Mouse (Mus musculus) embryonic facial prominence, embryonic 15.5 days (tissue): ENCODE data around the gene Tgfb1i1. TPM values are rescaled to one million over a fixed set of nuclear protein-coding genes. Genes with fewer than 3 reads are reported as not detected.

ENCODE experiments used
- ATAC-seq: fragments of 200-750 bp; cut with Nextera tagmentation; 2 replicates; pipeline ENCODE4 v1.8.0; 2017; ENCODE audit warnings: low read depth, moderate TSS enrichment; ENCODE audit not compliant: insufficient number of reproducible peaks, low FRiP score, low TSS enrichment
- H3K27ac ChIP-seq: fragments of 300-500 bp; sonication (generic); replicated peaks from 2 replicates; pipeline ENCODE4 v1.5.1; 2015; ENCODE audit warnings: mild to moderate bottlenecking, inconsistent platforms
- H3K27me3 ChIP-seq: fragments of 300-500 bp; sonication (generic); 2 replicates; pipeline ENCODE4 v1.6.1; 2015; ENCODE audit warnings: inconsistent platforms
- H3K36me3 ChIP-seq: fragments of 300-500 bp; sonication (generic); 2 replicates; pipeline ENCODE4 v1.6.1; 2015; ENCODE audit warnings: mild to moderate bottlenecking, inconsistent platforms
- H3K4me1 ChIP-seq: fragments of 300-500 bp; sonication (generic); 2 replicates; pipeline ENCODE4 v1.6.1; 2015; ENCODE audit warnings: inconsistent platforms
- H3K4me2 ChIP-seq: fragments of 300-500 bp; sonication (generic); replicated peaks from 2 replicates; pipeline ENCODE4 v1.6.1; 2015; ENCODE audit warnings: mild to moderate bottlenecking, inconsistent platforms
- H3K4me3 ChIP-seq: fragments of 300-500 bp; sonication (generic); replicated peaks from 2 replicates; pipeline ENCODE4 v1.5.1; 2015; ENCODE audit warnings: mild to moderate bottlenecking, inconsistent platforms
- H3K9ac ChIP-seq: fragments of 300-500 bp; sonication (generic); 2 replicates; pipeline ENCODE4 v1.6.1; 2015; ENCODE audit warnings: inconsistent platforms
- H3K9me3 ChIP-seq: fragments of 300-500 bp; sonication (generic); replicated peaks from 2 replicates; pipeline ENCODE4 v1.6.1; 2016; ENCODE audit warnings: inconsistent platforms
- WGBS: fragments of 180-500 bp; shearing (Covaris S2); methylation state at CpG from one replicate; pipeline ENCODE4 v1.1.7; 2015; 5-methylcytosine and 5-hydroxymethylcytosine counted together
- polyA plus RNA-seq: library from polyadenylated mRNA; unstranded; fragments of >200 nt; fragmentation: Nextera tagmentation; extraction: Ambion mirVana; gene quantifications from 2 replicates; pipeline ENCODE4 v1.2.1, GENCODE M21; 2015

Gene Tgfb1i1
- polyA plus RNA-seq, 1 experiment from 2014 or later: 86.5 TPM

DNA sequence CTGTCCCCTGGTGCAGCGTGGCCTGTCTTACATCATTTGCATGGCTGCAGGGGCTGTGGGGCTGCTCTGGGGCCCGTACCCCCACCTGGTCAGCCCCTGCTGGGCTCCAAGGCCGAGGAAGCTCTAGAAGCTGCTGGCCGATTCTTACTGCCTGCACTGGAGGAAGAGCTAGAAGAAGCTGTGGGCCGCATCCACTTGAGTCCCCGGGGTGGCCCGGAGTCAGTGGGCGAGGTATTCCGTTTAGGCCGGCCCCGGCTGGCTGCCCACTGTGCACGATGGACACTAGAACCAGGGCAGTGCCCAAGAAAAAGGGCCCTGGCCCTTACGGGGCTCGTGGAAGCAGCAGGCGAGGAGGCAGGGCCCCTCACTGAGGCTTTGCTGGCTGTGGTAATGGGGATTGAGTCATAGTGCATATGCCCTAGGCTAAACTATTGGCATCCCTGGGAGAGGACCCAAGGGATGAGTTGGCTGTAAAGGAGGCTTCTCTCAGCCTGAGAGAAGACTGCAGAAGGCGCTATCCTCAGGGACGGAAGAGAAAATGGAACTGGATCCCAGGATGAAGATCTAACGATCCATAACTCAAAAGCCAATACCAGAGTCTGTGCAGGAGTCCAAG lies 2.1 kb upstream of the Tgfb1i1 start:
- Histone ChIP-seq H3K4me2 (no peak overlapping the region), H3K27ac (no peak overlapping the region), H3K36me3 (peaks cover 56% of the 10 kb centered on the region), H3K9ac (no peak overlapping the region), H3K9me3 (no peaks in the 10 kb centered on the region), H3K4me3 (no peak overlapping the region), H3K4me1 (peaks cover 29% of the 10 kb centered on the region), H3K27me3 (no peaks in the 10 kb centered on the region)
- ATAC-seq: no peak
- 85% methylated on average over 18 of the region's 18 CpGs for WGBS

DNA sequence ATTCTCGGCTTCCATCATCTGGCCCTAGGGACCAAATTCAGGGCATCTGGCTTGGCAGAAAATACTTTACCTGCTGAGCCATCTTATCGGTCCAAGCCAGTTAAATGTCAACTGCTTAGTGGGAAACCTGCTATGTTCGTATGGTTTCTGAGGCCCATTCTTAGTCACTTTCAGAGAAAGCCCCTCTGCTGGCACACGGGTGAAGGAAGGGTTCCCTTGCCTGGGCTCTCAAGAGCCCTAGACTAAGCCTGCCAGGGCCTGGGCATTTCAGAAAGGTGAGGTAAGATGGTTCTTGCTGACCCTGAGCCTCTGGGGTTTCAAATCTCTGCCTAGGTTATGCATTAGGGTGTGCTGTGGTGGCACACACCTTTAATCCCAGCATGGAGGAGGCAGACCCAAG lies 1.1 kb upstream of the Tgfb1i1 start:
- peaks cover 49% of the 10 kb centered on the region for H3K36me3 ChIP-seq
- no peaks in the 10 kb centered on the region for H3K27me3 ChIP-seq
- ATAC-seq: no peak
- peaks cover 28% of the 10 kb centered on the region for H3K4me1 ChIP-seq
- no peak overlapping the region for H3K9ac ChIP-seq
- no peak overlapping the region for H3K4me3 ChIP-seq
- H3K27ac ChIP-seq: peak overlapping the region; percentile 96
- H3K4me2 ChIP-seq: peak overlapping the region; percentile 55
- WGBS: 83% methylated on average over 4 of the region's 4 CpGs
- no peaks in the 10 kb centered on the region for H3K9me3 ChIP-seq

DNA sequence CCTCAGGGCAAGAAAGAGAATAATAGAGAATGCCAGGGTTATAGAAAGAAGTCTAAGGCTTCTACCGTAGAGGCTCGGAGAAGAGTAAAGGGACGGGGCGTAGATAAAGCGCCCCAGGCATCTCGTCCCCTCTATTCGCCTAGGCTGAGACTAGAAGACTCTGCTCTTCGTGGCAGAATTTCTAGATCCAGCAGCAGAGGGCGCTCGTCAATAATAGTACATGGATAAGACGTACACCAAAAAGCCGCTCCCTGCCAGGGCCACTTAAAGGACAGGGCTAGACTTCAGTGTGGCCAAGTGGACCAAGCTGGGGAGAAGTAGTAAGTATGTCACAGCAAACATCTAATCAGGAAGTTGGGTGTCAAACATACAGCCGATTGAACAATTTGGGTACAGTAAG lies 831 bp downstream of the Tgfb1i1 start:
- peak; percentile 69 for ATAC-seq

DNA sequence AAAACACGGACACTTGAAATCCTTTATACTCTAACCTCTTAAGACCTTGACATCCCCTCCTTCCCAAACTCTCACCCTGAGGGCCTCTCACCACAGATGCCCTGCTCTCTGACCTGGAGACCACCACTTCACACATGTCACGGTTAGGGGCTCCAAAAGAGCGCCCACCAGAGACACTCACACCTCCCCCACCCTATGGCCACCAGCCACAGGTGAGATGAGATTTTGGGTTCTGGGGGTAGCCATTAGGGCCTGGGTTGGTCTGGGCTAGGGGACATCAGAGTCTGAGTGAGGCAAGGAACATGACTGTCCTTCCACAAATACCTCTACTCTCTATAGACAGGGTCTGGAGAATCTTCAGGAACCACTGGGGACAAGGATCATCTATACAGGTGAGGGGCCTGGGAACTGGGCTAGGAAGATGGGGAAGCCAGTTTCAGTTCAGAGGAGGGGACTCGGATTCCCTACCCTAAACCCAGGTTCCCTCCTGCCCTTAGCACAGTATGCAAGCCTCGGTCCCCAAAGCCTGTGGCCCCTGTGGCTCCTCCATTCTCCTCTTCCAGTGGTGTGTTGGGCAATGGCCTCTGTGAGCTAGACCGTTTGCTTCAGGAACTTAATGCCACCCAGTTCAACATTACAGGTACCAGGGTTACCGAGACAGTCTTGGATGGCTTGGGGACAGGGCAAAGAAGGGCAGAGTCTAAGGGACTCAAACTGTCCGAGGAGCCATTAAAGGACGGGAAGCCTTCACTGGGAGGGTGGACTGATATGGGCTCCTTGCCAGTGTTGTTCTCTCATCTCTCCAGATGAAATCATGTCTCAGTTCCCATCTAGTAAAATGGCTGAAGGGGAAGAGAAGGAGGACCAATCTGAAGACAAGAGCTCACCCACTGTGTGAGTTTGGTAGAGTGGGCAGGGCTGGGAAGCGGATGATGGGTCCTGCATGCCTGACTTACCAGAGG lies 1.8 kb downstream of the Tgfb1i1 start:
- Histone ChIP-seq H3K9ac (0 out of 2 replicates have a peak overlapping the region, but pooled peaks have one; percentile 12), H3K27me3 (no peaks in the 10 kb centered on the region), H3K36me3 (peaks cover 37% of the 10 kb centered on the region), H3K4me3 (peak overlapping the region; percentile 54), H3K9me3 (no peaks in the 10 kb centered on the region), H3K4me1 (peaks cover 40% of the 10 kb centered on the region), H3K27ac (no peak overlapping the region), H3K4me2 (peak overlapping the region; percentile 55)
- 79% methylated on average over 10 of the region's 10 CpGs for WGBS
- no peak for ATAC-seq

More for the DNA sequence above, 831 bp downstream of the Tgfb1i1 start:
- H3K4me2 ChIP-seq: peak overlapping the region; percentile 55
- H3K27me3 ChIP-seq: no peaks in the 10 kb centered on the region
- peaks cover 35% of the 10 kb centered on the region for H3K4me1 ChIP-seq
- H3K9me3 ChIP-seq: no peaks in the 10 kb centered on the region
- H3K4me3 ChIP-seq: peak overlapping the region; percentile 54
- 1% methylated on average over 13 of the region's 13 CpGs for WGBS
- peak overlapping the region; percentile 96 for H3K27ac ChIP-seq
- H3K36me3 ChIP-seq: peaks cover 42% of the 10 kb centered on the region
- peak overlapping the region; percentile 67 for H3K9ac ChIP-seq

DNA sequence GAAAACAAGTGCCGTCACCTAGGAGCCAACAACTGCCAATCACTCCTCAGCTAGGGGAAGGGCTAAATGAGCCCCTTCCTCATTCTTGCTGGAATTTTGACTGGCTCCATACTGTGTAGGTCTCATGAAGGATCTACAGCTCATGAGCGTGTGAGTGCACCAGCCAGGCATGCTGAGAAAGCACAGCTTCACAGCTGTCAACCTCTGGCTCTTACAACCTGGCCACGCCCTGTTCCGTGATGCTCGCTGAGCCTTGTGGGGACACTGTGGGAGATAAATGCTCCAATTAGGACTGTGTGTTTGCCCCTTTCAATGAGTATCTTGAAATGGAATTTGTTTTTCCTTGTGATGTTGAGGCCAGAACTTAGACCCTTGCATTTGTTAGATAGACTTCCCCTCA lies 3.4 kb downstream of the Tgfb1i1 start:
- Histone ChIP-seq H3K9me3 (no peaks in the 10 kb centered on the region), H3K36me3 (peaks cover 33% of the 10 kb centered on the region), H3K4me1 (peaks cover 40% of the 10 kb centered on the region), H3K4me3 (no peak overlapping the region), H3K27me3 (no peaks in the 10 kb centered on the region), H3K9ac (no peak overlapping the region), H3K4me2 (no peak overlapping the region), H3K27ac (no peak overlapping the region)
- 81% methylated on average over 5 of the region's 5 CpGs for WGBS
- no peak for ATAC-seq

DNA sequence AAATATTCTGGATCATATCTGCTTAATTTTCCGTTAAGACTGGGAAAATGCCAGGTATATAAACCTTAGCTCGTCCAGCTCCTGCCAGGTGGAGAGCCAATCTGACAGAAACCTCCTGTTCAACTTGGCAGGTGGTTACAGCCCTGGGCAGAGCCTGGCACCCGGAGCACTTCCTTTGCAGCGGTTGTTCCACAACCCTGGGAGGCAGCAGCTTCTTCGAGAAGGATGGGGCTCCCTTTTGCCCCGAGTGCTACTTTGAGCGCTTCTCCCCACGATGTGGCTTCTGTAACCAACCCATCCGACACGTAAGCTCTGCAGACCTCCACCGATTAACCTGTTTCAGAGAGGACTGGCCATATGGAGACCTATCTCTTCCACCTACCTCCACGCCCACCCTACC lies 5.3 kb downstream of the Tgfb1i1 start:
- Histone ChIP-seq H3K27ac (no peak overlapping the region), H3K9ac (no peak overlapping the region), H3K27me3 (no peaks in the 10 kb centered on the region), H3K4me2 (peak overlapping the region; percentile 39), H3K9me3 (no peaks in the 10 kb centered on the region), H3K4me1 (peaks cover 29% of the 10 kb centered on the region), H3K36me3 (peaks cover 30% of the 10 kb centered on the region), H3K4me3 (peak overlapping the region; percentile 14; the same call in 1 of the 2 replicates)
- 45% methylated on average over 12 of the region's 12 CpGs for WGBS
- no peak for ATAC-seq

DNA sequence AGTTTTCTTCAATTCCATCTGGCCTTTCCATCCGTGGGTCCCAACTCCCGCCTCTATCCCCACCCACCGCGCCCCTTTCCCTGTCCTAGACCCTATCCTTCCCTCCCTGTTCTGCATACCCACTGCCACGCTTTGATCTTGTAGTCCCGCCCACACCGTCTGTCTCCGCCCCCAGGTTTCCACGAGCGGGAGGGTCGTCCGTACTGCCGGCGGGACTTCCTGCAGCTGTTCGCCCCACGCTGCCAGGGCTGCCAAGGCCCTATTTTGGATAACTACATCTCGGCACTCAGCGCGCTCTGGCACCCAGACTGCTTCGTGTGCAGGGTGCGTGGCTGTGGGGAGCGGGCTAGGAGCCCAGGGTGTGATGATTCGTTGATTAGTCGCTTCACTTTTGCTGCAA lies 6.0 kb downstream of the Tgfb1i1 start:
- Histone ChIP-seq H3K27ac (no peak overlapping the region), H3K9ac (no peak overlapping the region), H3K36me3 (peaks cover 30% of the 10 kb centered on the region), H3K27me3 (no peaks in the 10 kb centered on the region), H3K4me2 (peak overlapping the region; percentile 39), H3K4me3 (peak overlapping the region; percentile 14; the same call in 1 of the 2 replicates), H3K4me1 (peaks cover 28% of the 10 kb centered on the region), H3K9me3 (no peaks in the 10 kb centered on the region)
- ATAC-seq: no peak
- WGBS: 13% methylated on average over 24 of the region's 24 CpGs

DNA sequence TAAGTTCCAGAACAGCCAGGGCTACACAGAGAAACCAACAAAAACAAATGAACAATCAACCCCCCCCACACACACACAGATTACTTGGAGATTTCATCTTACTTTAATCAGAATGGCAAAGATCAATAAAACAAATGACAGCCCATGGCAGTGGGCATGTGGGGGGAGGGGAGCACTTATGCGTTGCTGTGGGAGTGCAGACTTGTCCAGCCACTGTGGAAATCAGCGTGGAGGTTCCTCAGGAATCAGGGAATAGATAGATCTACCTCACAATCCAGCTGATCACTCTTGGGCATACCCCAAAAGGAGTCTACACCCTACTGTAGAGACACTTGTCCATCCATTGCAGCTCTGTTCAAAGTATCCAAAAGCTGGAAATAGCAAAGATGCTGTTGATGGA lies 8.4 kb downstream of the Tgfb1i1 start:
- Histone ChIP-seq H3K36me3 (peaks cover 25% of the 10 kb centered on the region), H3K27me3 (no peaks in the 10 kb centered on the region), H3K4me3 (no peak overlapping the region), H3K4me1 (peaks cover 16% of the 10 kb centered on the region), H3K9ac (no peak overlapping the region), H3K4me2 (no peak overlapping the region), H3K9me3 (no peaks in the 10 kb centered on the region), H3K27ac (no peak overlapping the region)
- 69% methylated on average over 2 of the region's 2 CpGs for WGBS
- no peak for ATAC-seq

DNA sequence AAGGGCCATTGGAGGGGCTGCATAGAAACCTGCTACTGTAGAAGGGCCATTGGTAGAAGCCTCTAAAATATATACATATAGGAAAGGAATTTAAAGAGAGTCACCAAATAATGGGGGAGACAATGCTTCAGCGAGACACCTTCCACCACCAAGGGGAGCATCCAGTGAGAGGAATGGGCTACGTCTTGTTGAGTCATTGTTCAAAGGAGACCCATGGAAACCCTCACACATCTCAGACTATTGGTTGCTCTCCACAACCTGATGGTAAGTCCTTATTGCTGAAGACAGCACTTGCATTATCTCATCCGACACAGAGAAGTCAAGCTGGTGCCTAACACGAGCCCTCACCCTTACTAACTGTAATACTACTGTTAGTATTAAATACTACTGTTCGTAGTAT lies 9.1 kb downstream of the Tgfb1i1 start:
- Histone ChIP-seq H3K27ac (no peak overlapping the region), H3K27me3 (no peaks in the 10 kb centered on the region), H3K36me3 (peaks cover 22% of the 10 kb centered on the region), H3K9me3 (no peaks in the 10 kb centered on the region), H3K4me1 (peaks cover 16% of the 10 kb centered on the region), H3K4me3 (no peak overlapping the region), H3K4me2 (no peak overlapping the region), H3K9ac (no peak overlapping the region)
- WGBS: 88% methylated on average over 5 of the region's 5 CpGs
- no peak for ATAC-seq

DNA sequence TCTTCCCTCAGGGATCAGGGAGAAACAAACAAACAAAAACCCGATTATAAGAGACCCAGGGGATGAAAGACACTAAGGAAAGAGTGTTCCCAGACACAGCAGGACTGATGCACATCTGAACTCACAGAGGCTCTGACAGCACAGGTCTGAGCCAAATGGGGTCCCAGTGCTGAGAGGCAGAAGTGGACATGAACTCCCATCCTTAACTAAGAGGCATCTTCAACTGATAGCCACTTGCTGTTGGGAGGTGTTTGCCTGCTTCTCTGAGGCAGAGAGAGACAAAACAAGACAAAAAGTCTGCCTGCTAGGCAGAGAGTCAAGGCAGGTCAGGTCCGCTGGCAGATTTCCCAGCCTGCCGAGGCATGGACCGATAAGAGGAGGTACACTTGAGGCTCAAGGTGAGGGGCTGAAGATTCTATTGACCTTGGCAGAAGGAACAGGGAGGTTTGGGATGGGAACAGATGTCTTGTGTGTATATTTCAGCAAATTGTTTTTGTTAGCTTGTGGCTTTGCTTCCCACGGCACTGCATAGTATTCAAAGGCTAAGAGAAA lies 10.2 kb downstream of the Tgfb1i1 start:
- H3K4me1 ChIP-seq: peaks cover 15% of the 10 kb centered on the region
- no peaks in the 10 kb centered on the region for H3K27me3 ChIP-seq
- H3K9ac ChIP-seq: no peak overlapping the region
- WGBS: 39% methylated on average over 5 of the region's 5 CpGs
- H3K9me3 ChIP-seq: no peaks in the 10 kb centered on the region
- peaks cover 15% of the 10 kb centered on the region for H3K36me3 ChIP-seq
- ATAC-seq: no peak
- H3K4me3 ChIP-seq: no peak overlapping the region
- no peak overlapping the region for H3K4me2 ChIP-seq
- no peak overlapping the region for H3K27ac ChIP-seq

DNA sequence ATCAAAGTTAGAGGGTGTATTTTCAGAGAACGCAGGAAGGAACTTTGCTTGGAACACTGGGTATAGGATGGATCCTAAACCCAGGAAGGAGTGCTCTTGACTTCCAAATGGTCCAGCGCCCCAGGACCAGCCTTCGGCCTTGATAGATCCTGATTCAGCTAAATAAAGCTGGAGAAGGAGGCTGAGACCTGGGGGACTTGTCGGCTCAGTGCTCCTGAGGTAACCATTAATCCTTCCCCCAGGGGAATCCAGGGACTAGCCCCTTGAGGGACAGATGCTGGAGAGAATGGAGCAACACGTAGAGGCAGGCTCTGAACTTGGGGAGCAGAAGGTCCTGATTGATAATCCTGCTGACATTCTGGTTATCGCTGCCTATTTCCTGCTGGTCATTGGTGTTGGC lies 18.8 kb downstream of the Tgfb1i1 start, which contains the start of gene Slc5a2:
TSS of gene Slc5a2 (plus strand) at position 247 of the 400 bp plus-strand sequence.
- Histone ChIP-seq H3K36me3 (no peaks in the 10 kb centered on the region), H3K27ac (no peak within 1 kb of the TSS), H3K4me3 (no peak within 1 kb of the TSS), H3K4me1 (no peaks in the 10 kb centered on the region), H3K9me3 (no peaks in the 10 kb centered on the region), H3K27me3 (no peaks in the 10 kb centered on the region), H3K4me2 (no peak within 1 kb of the TSS), H3K9ac (no peak within 1 kb of the TSS)
- no peak for ATAC-seq
- WGBS: 74% methylated on average over 6 of the region's 6 CpGs
